Mouse (Mus musculus) cerebellum, adult (tissue): Measurements from ENCODE around the gene Gm20823.
"Not testable (repeated sequence)": the region's sequence is repeated elsewhere in the genome, so short reads cannot be mapped to it uniquely, and the experiment has no call there.

Source experiments
- ATAC-seq: cut with Nextera tagmentation; 2 replicates; pipeline ENCODE4 v1.9.2; 2017; ENCODE audit warnings: mild to moderate bottlenecking, moderate library complexity, mixed read lengths; ENCODE audit not compliant: insufficient number of reproducible peaks, low FRiP score, low TSS enrichment

The Gm20823 gene

DNA sequence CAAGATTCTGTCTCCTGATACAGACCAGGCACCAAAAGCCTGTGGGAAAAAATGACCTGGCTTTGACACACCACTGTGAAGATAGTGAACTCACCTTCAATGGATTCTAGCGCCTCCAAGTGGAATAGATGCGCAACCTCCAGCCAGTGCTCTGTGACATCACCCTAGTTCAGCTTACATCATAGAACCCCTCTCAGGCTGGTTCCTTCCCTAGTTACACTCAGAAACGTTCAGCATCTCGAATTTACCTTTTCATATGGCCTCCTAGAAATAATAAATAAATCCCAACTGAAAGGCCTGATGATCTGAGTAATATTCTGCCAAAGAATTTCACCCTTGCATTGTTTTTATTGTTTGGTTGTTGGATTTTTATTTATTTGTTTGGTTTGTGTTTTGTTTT is at the start of gene Gm20823:
TSS of gene Gm20823 (minus strand) at position 101 of the 400 bp plus-strand sequence.
- not testable (repeated sequence) for ATAC-seq
